Mouse (Mus musculus) thymus, adult 2 months (tissue): Measurements from ENCODE around the gene Plekhg6.

Experiments used
- CTCF ChIP-seq: fragments of 200-500 bp; IDR thresholded peaks from 2 replicates; pipeline ENCODE4 v1.5.1; 2012; ENCODE audit warnings: mild to moderate bottlenecking, control low read depth, low read length, moderate library complexity, borderline replicate concordance; ENCODE audit not compliant: control insufficient read depth, poor library complexity, insufficient read depth; ENCODE audit errors: extremely low read depth
- POLR2A ChIP-seq: fragments of 200-500 bp; IDR thresholded peaks from 2 replicates; pipeline ENCODE4 v1.6.1; 2012; ENCODE audit warnings: mild to moderate bottlenecking, low read length, control low read depth, moderate library complexity; ENCODE audit not compliant: control insufficient read depth, poor library complexity, insufficient read depth; ENCODE audit errors: extremely low read depth

DNA sequence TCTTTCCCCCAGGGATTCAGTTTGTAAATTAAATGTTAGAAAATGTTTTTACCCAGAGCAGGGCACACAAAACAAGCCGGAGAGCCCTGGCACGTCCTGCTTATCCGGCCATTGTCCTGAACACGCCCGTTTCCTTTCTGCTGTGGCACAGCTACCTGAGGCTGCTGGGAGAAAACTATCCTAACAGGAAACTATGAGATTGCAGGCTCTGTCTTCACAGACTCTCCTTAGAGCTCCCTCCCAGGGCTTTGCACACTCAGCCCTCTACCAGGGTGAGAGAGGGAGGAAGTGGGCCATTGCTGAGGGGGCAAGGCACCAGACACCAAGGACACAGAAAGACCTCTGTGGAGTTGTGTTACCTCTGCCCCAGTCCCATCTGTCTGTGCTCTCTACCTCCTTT, 40.3 kb downstream of the Plekhg6 start:
- TF ChIP-seq CTCF (no peak), POLR2A (no peak)
